Mouse (Mus musculus): ENCODE data around the gene Nek1. TPM values are rescaled to one million over a fixed set of nuclear protein-coding genes. Genes with fewer than 3 reads are reported as not detected.
A peak's percentile ranks its signal among the peaks of the same experiment; 100 is the strongest.

Nek1 gene
- polyA plus RNA-seq, 1 experiment from 2014 or later: 14.3 TPM

DNA sequence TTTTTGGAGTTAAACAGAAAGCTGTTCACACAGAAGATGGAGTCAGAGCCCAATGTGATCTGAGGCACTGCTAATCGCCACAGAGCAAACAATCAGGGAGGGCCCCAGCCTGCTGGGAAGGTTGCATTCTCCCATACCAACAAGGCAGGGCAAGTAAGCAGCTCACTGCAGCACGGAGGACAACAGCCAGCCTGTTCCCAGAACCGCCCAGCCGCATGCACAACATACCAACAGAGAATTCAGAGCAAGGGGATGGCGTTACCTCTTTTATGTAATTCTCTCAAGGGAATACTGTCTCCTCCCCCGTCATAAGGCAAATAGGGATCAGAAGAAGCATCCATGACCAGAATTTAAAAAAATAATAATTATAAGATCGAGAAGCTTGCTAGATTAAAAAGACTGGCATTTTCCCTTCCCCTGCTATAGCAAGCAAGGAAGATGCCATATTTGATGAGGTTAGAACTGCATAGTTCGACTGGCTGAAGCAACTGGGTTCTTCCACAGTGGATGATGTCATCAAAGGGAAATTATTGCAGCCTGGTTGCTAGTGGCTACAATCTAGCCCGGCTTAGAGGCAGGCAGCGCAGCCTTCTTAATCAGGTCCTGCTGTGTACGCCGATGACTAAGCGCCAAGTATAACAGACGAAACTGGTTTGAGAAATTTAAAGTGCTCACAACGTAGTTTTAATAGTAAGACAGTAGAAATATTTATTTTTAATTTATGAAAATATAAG lies 38.5 kb upstream of the Nek1 start:
- Histone ChIP-seq H3K9me3 (replicated peaks; ENCODE audit: low read length) (no peaks in the 10 kb centered on the region), H3K4me1 (replicated peaks; ENCODE audit: insufficient read depth, low read length) (peaks cover 3% of the 10 kb centered on the region; the same call in 1 of the 2 replicates), H3K4me3 (replicated peaks; ENCODE audit: low read depth, low read length) (peak overlapping the region; percentile 30), H3K9ac (ENCODE audit: low read depth, low read length) (no peak overlapping the region; the same call in 1 of the 2 replicates), H3K4me2 (ENCODE audit: low read length) (peak overlapping the region; percentile 51), H3K36me3 (ENCODE audit: insufficient read depth, low read length) (no peaks in the 10 kb centered on the region), H3K27me3 (ENCODE audit: insufficient read depth, low read length) (no peaks in the 10 kb centered on the region), H3K27ac (peak overlapping the region; percentile 73)
- ATAC-seq (replicated peaks; ENCODE audit: low FRiP score, low read depth) (peak; percentile 94), DNase-seq (ENCODE audit: low spot score) (peak; percentile 93)
- WGBS: 2% methylated on average over 15 of the region's 15 CpGs
- TF ChIP-seq CTCF (IDR thresholded peaks at IDR 0.05; ENCODE audit: low read depth): no peak

DNA sequence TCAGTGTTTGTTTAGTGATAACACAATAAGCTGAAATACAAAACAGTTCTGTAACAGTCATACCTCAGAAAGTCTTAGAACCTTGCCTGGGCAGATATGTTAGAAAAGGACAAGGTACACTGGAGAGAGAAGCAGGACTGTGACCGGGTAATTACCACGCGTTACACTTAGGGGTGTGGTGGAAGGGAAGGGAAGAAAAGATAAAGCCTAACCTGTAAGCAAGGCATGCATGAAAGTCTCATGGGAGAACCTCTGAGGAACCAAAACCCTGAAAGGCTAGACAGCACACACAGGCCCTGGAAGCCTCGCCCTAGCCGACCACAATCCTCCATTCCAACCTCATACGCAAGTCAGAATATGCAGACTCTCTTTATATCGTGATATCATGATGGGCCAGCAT lies 36.1 kb upstream of the Nek1 start:
- Histone ChIP-seq H3K4me3 (replicated peaks; ENCODE audit: low read depth, low read length) (no peak overlapping the region), H3K9ac (ENCODE audit: low read depth, low read length) (no peak overlapping the region), H3K4me1 (replicated peaks; ENCODE audit: insufficient read depth, low read length) (no peaks in the 10 kb centered on the region), H3K4me2 (ENCODE audit: low read length) (no peak overlapping the region), H3K27ac (no peak overlapping the region), H3K36me3 (ENCODE audit: insufficient read depth, low read length) (no peaks in the 10 kb centered on the region), H3K9me3 (replicated peaks; ENCODE audit: low read length) (no peaks in the 10 kb centered on the region), H3K27me3 (ENCODE audit: insufficient read depth, low read length) (no peaks in the 10 kb centered on the region)
- DNase-seq (ENCODE audit: low spot score): no peak
- 91% methylated on average over 7 of the region's 7 CpGs for WGBS
- no peak for TF ChIP-seq CTCF (IDR thresholded peaks at IDR 0.05; ENCODE audit: low read depth)
- ATAC-seq (replicated peaks; ENCODE audit: low FRiP score, low read depth): no peak

DNA sequence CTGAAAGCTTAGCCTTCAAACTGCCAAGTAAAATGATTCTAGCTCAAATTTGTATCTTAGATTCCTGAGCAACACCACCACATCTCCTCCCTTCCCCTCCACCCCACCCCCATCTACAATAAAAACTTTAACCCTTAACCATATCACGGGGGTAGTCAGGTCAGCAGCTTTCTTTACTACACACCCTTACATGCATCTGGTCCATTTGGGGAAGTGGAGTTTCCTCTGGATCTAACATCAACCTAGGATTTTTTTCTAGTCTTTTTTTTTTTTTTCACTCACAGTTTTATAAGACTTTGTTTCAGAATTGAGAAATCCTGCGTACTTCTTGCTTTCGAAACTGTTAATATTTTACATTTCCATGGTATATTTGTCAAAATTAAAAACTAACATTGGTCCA lies 30.2 kb upstream of the Nek1 start:
- Histone ChIP-seq H3K27me3 (ENCODE audit: insufficient read depth, low read length) (no peaks in the 10 kb centered on the region), H3K9ac (ENCODE audit: low read depth, low read length) (no peak overlapping the region), H3K4me3 (replicated peaks; ENCODE audit: low read depth, low read length) (no peak overlapping the region), H3K4me1 (replicated peaks; ENCODE audit: insufficient read depth, low read length) (no peaks in the 10 kb centered on the region; the same call in 1 of the 2 replicates), H3K36me3 (ENCODE audit: insufficient read depth, low read length) (no peaks in the 10 kb centered on the region), H3K9me3 (replicated peaks; ENCODE audit: low read length) (no peaks in the 10 kb centered on the region), H3K27ac (no peak overlapping the region), H3K4me2 (ENCODE audit: low read length) (no peak overlapping the region)
- WGBS: 67% methylated on average over 3 of the region's 3 CpGs
- ATAC-seq (replicated peaks; ENCODE audit: low FRiP score, low read depth) (no peak), DNase-seq (ENCODE audit: low spot score) (no peak)
- no peak for TF ChIP-seq CTCF (IDR thresholded peaks at IDR 0.05; ENCODE audit: low read depth)

DNA sequence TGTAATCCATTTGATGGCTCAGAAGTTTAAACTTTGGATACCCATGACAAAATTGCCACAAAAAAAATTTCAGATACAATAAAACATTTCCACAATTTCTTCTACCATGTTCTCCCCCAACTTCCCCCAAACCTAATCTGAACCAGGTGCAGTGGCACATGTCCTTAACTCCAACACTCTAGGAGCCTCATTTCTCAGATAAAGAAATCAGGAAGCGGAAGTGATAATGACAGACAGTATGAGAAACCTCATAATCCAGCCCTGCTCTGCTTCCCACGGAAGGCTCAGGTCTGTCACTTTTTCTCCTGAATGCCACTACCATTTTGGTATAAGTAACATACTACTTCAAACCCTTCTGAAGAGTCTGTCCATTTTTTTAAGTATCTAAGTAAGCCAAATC lies 29.1 kb upstream of the Nek1 start:
- Histone ChIP-seq H3K4me3 (replicated peaks; ENCODE audit: low read depth, low read length) (no peak overlapping the region), H3K4me2 (ENCODE audit: low read length) (no peak overlapping the region), H3K27ac (no peak overlapping the region), H3K9ac (ENCODE audit: low read depth, low read length) (no peak overlapping the region), H3K9me3 (replicated peaks; ENCODE audit: low read length) (no peaks in the 10 kb centered on the region), H3K36me3 (ENCODE audit: insufficient read depth, low read length) (no peaks in the 10 kb centered on the region), H3K4me1 (replicated peaks; ENCODE audit: insufficient read depth, low read length) (no peaks in the 10 kb centered on the region; the same call in none of the 2 replicates), H3K27me3 (ENCODE audit: insufficient read depth, low read length) (no peaks in the 10 kb centered on the region)
- ATAC-seq (replicated peaks; ENCODE audit: low FRiP score, low read depth): no peak
- TF ChIP-seq CTCF (IDR thresholded peaks at IDR 0.05; ENCODE audit: low read depth): no peak
- DNase-seq (ENCODE audit: low spot score): no peak
- WGBS: 84% methylated on average over 2 of the region's 2 CpGs

DNA sequence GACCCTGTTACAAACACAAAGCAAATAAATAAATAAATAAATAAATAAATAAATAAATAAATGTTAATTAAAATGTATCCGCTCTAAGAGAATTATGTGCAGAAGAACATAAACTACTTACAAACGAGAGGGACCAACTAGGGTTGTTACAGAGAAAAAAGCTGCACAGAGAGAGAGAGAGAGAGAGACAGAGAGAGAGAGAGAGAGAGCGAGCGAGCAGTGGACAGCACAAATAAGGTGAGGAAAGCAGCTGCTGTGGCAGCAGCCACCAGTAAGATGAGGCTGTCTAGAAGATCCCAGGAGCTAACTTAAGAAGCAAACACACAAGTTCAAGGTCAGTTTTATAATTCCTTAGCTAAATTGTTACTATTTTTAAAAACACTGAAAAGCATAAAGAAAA lies 28.5 kb upstream of the Nek1 start:
- H3K4me1 ChIP-seq (replicated peaks; ENCODE audit: insufficient read depth, low read length): peaks cover 4% of the 10 kb centered on the region
- TF ChIP-seq CTCF (IDR thresholded peaks at IDR 0.05; ENCODE audit: low read depth): no peak
- DNase-seq (ENCODE audit: low spot score) (no peak), ATAC-seq (replicated peaks; ENCODE audit: low FRiP score, low read depth) (no peak)
- H3K9ac ChIP-seq (ENCODE audit: low read depth, low read length): no peak overlapping the region
- no peaks in the 10 kb centered on the region for H3K9me3 ChIP-seq (replicated peaks; ENCODE audit: low read length)
- H3K36me3 ChIP-seq (ENCODE audit: insufficient read depth, low read length): no peaks in the 10 kb centered on the region
- H3K27me3 ChIP-seq (ENCODE audit: insufficient read depth, low read length): no peaks in the 10 kb centered on the region
- WGBS: 84% methylated on average over 4 of the region's 4 CpGs
- no peak overlapping the region for H3K4me3 ChIP-seq (replicated peaks; ENCODE audit: low read depth, low read length)
- no peak overlapping the region for H3K27ac ChIP-seq
- H3K4me2 ChIP-seq (ENCODE audit: low read length): no peak overlapping the region

DNA sequence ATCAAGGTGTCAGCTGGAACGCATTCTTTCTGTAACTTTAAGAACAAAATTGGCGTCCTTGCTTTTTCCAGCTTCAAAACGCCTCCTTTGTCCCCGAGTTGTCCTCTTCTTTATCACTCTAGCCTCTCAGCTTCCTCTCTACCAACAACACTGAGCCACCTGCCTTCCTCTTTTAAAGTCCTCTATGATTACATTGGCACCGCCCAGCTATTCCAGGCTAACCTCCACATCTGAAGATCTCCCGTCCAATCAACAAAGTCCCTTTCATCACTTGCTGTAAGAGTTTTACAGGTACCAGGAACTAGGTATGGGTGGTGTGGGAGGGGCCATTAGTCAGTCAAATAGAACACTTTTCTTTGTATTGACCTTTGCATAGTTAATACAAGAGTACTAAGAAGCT lies 27.7 kb upstream of the Nek1 start:
- no peak overlapping the region for H3K9ac ChIP-seq (ENCODE audit: low read depth, low read length)
- 47% methylated on average over 6 of the region's 6 CpGs for WGBS
- H3K9me3 ChIP-seq (replicated peaks; ENCODE audit: low read length): no peaks in the 10 kb centered on the region
- DNase-seq (ENCODE audit: low spot score): no peak
- H3K36me3 ChIP-seq (ENCODE audit: insufficient read depth, low read length): no peaks in the 10 kb centered on the region
- no peak for TF ChIP-seq CTCF (IDR thresholded peaks at IDR 0.05; ENCODE audit: low read depth)
- no peak overlapping the region for H3K27ac ChIP-seq
- H3K4me3 ChIP-seq (replicated peaks; ENCODE audit: low read depth, low read length): no peak overlapping the region
- no peak overlapping the region for H3K4me2 ChIP-seq (ENCODE audit: low read length)
- no peaks in the 10 kb centered on the region for H3K27me3 ChIP-seq (ENCODE audit: insufficient read depth, low read length)
- ATAC-seq (replicated peaks; ENCODE audit: low FRiP score, low read depth): no peak
- H3K4me1 ChIP-seq (replicated peaks; ENCODE audit: insufficient read depth, low read length): peaks cover 4% of the 10 kb centered on the region

DNA sequence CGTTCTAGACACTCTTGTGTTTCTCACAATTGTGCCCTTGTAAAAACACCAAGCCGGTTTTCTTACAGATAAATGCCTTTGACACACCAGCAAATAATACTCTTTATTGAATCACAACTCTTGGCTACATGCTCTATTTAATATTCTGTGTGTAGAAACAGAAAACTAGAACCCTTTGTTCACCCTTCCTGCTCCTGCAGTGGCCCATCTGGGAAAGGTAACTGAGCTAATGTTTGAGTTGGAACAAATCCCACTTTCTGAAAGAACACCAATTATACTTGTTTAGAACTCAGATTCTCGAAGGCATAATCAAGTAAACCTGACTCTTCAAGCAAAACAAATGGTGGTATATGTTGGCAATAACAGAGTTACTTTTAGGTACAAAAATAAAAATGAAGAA lies 27.3 kb upstream of the Nek1 start:
- WGBS: 42% methylated on average over 3 of the region's 3 CpGs
- H3K4me3 ChIP-seq (replicated peaks; ENCODE audit: low read depth, low read length): no peak overlapping the region
- no peak for ATAC-seq (replicated peaks; ENCODE audit: low FRiP score, low read depth)
- TF ChIP-seq CTCF (IDR thresholded peaks at IDR 0.05; ENCODE audit: low read depth): no peak
- no peaks in the 10 kb centered on the region for H3K36me3 ChIP-seq (ENCODE audit: insufficient read depth, low read length)
- H3K27me3 ChIP-seq (ENCODE audit: insufficient read depth, low read length): no peaks in the 10 kb centered on the region
- H3K9ac ChIP-seq (ENCODE audit: low read depth, low read length): no peak overlapping the region
- DNase-seq (ENCODE audit: low spot score): no peak
- H3K4me1 ChIP-seq (replicated peaks; ENCODE audit: insufficient read depth, low read length): peaks cover 4% of the 10 kb centered on the region
- H3K4me2 ChIP-seq (ENCODE audit: low read length): no peak overlapping the region
- no peak overlapping the region for H3K27ac ChIP-seq
- no peaks in the 10 kb centered on the region for H3K9me3 ChIP-seq (replicated peaks; ENCODE audit: low read length)

All from kidney, postnatal 0 days (tissue).